Mouse (Mus musculus): ENCODE data around the gene Fbxo22. TPM values are rescaled to one million over a fixed set of nuclear protein-coding genes. Genes with fewer than 3 reads are reported as not detected.

Gene Fbxo22
- polyA plus RNA-seq, 1 experiment from 2014 or later, result 36.9 TPM

Other genes starting within 250 kb of the Fbxo22 start
- 0.38 and 0.44 TPM in 2 replicates for gene Chrna5, start 228.0 kb upstream of the Fbxo22 start, polyA plus RNA-seq (2015; fragmentation: Nextera tagmentation; extraction: Ambion mirVana)
- 0.03 and 0.08 TPM in 2 replicates for gene Chrna3, start 182.4 kb upstream of the Fbxo22 start, polyA plus RNA-seq (2015; fragmentation: Nextera tagmentation; extraction: Ambion mirVana)
- gene Chrnb4, start 160.1 kb upstream of the Fbxo22 start, polyA plus RNA-seq (2015; fragmentation: Nextera tagmentation; extraction: Ambion mirVana), result 0.07 and 0.09 TPM in 2 replicates
- 23.9 and 24.0 TPM in 2 replicates for gene Ube2q2, start 60.1 kb upstream of the Fbxo22 start, polyA plus RNA-seq (2015; fragmentation: Nextera tagmentation; extraction: Ambion mirVana)
- gene Nrg4, start 117.9 kb downstream of the Fbxo22 start, polyA plus RNA-seq (2015; fragmentation: Nextera tagmentation; extraction: Ambion mirVana), result 1.6 and 1.7 TPM in 2 replicates
- gene Tmem266, start 118.0 kb downstream of the Fbxo22 start, polyA plus RNA-seq (2015; fragmentation: Nextera tagmentation; extraction: Ambion mirVana), result 0.13 TPM in 1 of 2 replicates, not detected in the other

Measured in thymus, postnatal 0 days (tissue).